ENCODE assay signal across 8 mouse cellular contexts in the genomic region with DNA sequence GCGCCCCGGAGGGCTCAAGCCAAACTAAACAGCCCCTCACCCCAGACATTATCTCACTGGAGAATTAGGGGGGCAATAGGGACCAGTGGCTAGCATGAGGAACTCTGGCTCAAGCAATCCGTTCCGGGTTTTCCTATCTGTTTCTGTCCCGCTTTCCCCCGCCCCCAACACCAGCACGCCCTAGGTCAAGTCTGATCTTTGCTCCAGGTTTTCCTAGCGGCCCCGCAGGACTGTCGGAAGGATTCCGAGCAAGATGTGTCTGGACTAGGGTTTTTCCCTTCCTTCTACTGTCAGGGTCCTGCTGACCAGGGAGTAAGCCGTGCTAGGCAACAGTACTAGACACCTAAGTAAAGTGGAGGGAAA. TPM values are rescaled to one million over a fixed set of nuclear protein-coding genes. Genes with fewer than 3 reads are reported as not detected.
A peak's percentile ranks its signal among the peaks of the same experiment; 100 is the strongest.
DNase-seq lines count a peak whose midpoint lies in the region; ATAC-seq and TF ChIP-seq lines count a peak whose summit lies in the region.

No protein-coding gene starts in this region.

- H3K27ac ChIP-seq in gastrocnemius, adult 2 months: peak overlapping the region; percentile 95
- H3K27ac ChIP-seq in intestine, embryonic 16.5 days (ENCODE audit: low read length): peak overlapping the region; percentile 97
- peak overlapping the region; percentile 87 for H3K27ac ChIP-seq in liver, embryonic 15.5 days (replicated peaks)
- H3K27ac ChIP-seq in neural tube, embryonic 11.5 days (ENCODE audit: low read depth, low read length): peak overlapping the region; percentile 5; the same call in 1 of the 2 replicates

- H3K27me3 ChIP-seq in intestine, embryonic 16.5 days (replicated peaks; ENCODE audit: control insufficient read depth, insufficient read depth, low read length): no peaks in the 10 kb centered on the region
- peaks cover 49% of the 10 kb centered on the region for H3K27me3 ChIP-seq in liver, embryonic 15.5 days
- peaks cover 14% of the 10 kb centered on the region for H3K27me3 ChIP-seq in neural tube, embryonic 11.5 days (ENCODE audit: control insufficient read depth, insufficient read depth, low read length)

- peaks cover 34% of the 10 kb centered on the region for H3K4me1 ChIP-seq in intestine, embryonic 16.5 days (ENCODE audit: control insufficient read depth, insufficient read depth, low read length)
- H3K4me1 ChIP-seq in liver, embryonic 15.5 days (replicated peaks): peaks cover 76% of the 10 kb centered on the region
- peaks cover 37% of the 10 kb centered on the region for H3K4me1 ChIP-seq in neural tube, embryonic 11.5 days (ENCODE audit: control insufficient read depth, insufficient read depth, low read length)

- H3K4me3 ChIP-seq in gastrocnemius, adult 2 months: peak overlapping the region; percentile 82
- H3K4me3 ChIP-seq in intestine, embryonic 16.5 days (ENCODE audit: low read length): peak overlapping the region; percentile 77
- H3K4me3 ChIP-seq in liver, embryonic 15.5 days (replicated peaks): peak overlapping the region; percentile 66
- H3K4me3 ChIP-seq in neural tube, embryonic 11.5 days (ENCODE audit: low read depth, low read length): peak overlapping the region; percentile 51

- WGBS in intestine, embryonic 16.5 days: under 1% methylated on average over 12 of the region's 12 CpGs
- under 1% methylated on average over 12 of the region's 12 CpGs for WGBS in liver, embryonic 15.5 days (ENCODE audit: insufficient replicate concordance)
- WGBS in neural tube, embryonic 11.5 days: under 1% methylated on average over 11 of the region's 12 CpGs

- TF ChIP-seq CTCF in gastrocnemius, adult 2 months (IDR thresholded peaks at IDR 0.05): no peak

- H3K36me3 ChIP-seq in intestine, embryonic 16.5 days (ENCODE audit: control insufficient read depth, insufficient read depth, low read length): no peaks in the 10 kb centered on the region
- H3K36me3 ChIP-seq in liver, embryonic 15.5 days (replicated peaks): no peaks in the 10 kb centered on the region
- H3K36me3 ChIP-seq in neural tube, embryonic 11.5 days (ENCODE audit: control insufficient read depth, insufficient read depth, low read length): no peaks in the 10 kb centered on the region

- peak; percentile 69 to 75 for DNase-seq in urinary bladder, adult 18-20 months (ENCODE audit: low spot score in 2 of 2)
- no peak for DNase-seq in urinary bladder, postnatal 10 days (ENCODE audit: low spot score)
- peak; percentile 89 to 92 for DNase-seq in cerebellum, postnatal 14 days
- DNase-seq in gastrocnemius, adult 2 months: peak; percentile 91
- DNase-seq in neural tube, embryonic 11.5 days (ENCODE audit: low spot score): peak; percentile 84
- peak; percentile 92 for DNase-seq in yolk sac, embryonic 10.5 days (ENCODE audit: low spot score)

- intact Hi-C loops in gastrocnemius, adult 2 months (cut with DNase I): loop anchor here (2.0 to 5.0 kb wide), 2 partner anchors 36 to 92 kb away; a partner anchor contains a TSS

- H3K4me2 ChIP-seq in intestine, embryonic 16.5 days (ENCODE audit: low read depth, low read length): peak overlapping the region; percentile 99
- peak overlapping the region; percentile 97 for H3K4me2 ChIP-seq in liver, embryonic 15.5 days
- peak overlapping the region; percentile 99 for H3K4me2 ChIP-seq in neural tube, embryonic 11.5 days (ENCODE audit: low read depth)

- no peaks in the 10 kb centered on the region for H3K9me3 ChIP-seq in intestine, embryonic 16.5 days (ENCODE audit: control insufficient read depth, low read length)
- H3K9me3 ChIP-seq in liver, embryonic 15.5 days (replicated peaks): no peaks in the 10 kb centered on the region
- H3K9me3 ChIP-seq in neural tube, embryonic 11.5 days (ENCODE audit: control insufficient read depth, low read length): no peaks in the 10 kb centered on the region

- H3K9ac ChIP-seq in intestine, embryonic 16.5 days (ENCODE audit: low read depth, low read length): peak overlapping the region; percentile 85
- H3K9ac ChIP-seq in liver, embryonic 15.5 days: peak overlapping the region; percentile 63
- H3K9ac ChIP-seq in neural tube, embryonic 11.5 days (ENCODE audit: low read length): peak overlapping the region; percentile 63

- ATAC-seq in intestine, embryonic 16.5 days: peak; percentile 41
- ATAC-seq in liver, embryonic 15.5 days (ENCODE audit: insufficient read depth): no peak
- no peak for ATAC-seq in neural tube, embryonic 11.5 days (ENCODE audit: insufficient read depth, low FRiP score, low TSS enrichment)

RNA-seq across cellular contexts. Expression of a gene that starts 0.3 kb away (rescaled TPM):
- total RNA-seq in gastrocnemius, adult 2 months (2021): 10 to 100 TPM; 22.8 to 33.3 TPM
- polyA plus RNA-seq in intestine, embryonic 16.5 days (2015; fragmentation: Nextera tagmentation; extraction: Ambion mirVana): 10.0 and 11.3 TPM in 2 replicates
- 2.3 and 3.3 TPM in 2 replicates for polyA plus RNA-seq in liver, embryonic 15.5 days (2015; fragmentation: Nextera tagmentation; extraction: Ambion mirVana)
- polyA plus RNA-seq in neural tube, embryonic 11.5 days (2014; fragmentation: Nextera tagmentation; extraction: Ambion mirVana): 0.25 and 0.54 TPM in 2 replicates

RNA-seq across cellular contexts. Expression of a gene that starts 7.7 kb away (rescaled TPM):
- 1 to 10 TPM in 1 of 2 experiments, under 1 TPM in 1; 0.41 to 2.1 TPM for total RNA-seq in gastrocnemius, adult 2 months (2021)
- not detected in 2 replicates for polyA plus RNA-seq in intestine, embryonic 16.5 days (2015; fragmentation: Nextera tagmentation; extraction: Ambion mirVana)
- polyA plus RNA-seq in liver, embryonic 15.5 days (2015; fragmentation: Nextera tagmentation; extraction: Ambion mirVana): not detected in 2 replicates
- 0.13 and 0.73 TPM in 2 replicates for polyA plus RNA-seq in neural tube, embryonic 11.5 days (2014; fragmentation: Nextera tagmentation; extraction: Ambion mirVana)

RNA-seq across cellular contexts. Expression of a gene that starts 16.8 kb away (rescaled TPM):
- total RNA-seq in gastrocnemius, adult 2 months (2021): 10 to 100 TPM; 40.8 to 56.4 TPM
- polyA plus RNA-seq in intestine, embryonic 16.5 days (2015; fragmentation: Nextera tagmentation; extraction: Ambion mirVana): 44.5 and 53.2 TPM in 2 replicates
- 14.3 and 16.4 TPM in 2 replicates for polyA plus RNA-seq in liver, embryonic 15.5 days (2015; fragmentation: Nextera tagmentation; extraction: Ambion mirVana)
- polyA plus RNA-seq in neural tube, embryonic 11.5 days (2014; fragmentation: Nextera tagmentation; extraction: Ambion mirVana): 29.4 and 30.9 TPM in 2 replicates

RNA-seq across cellular contexts. Expression of a gene that starts 23.3 kb away (rescaled TPM):
- 1 to 10 TPM; 1.8 to 2.5 TPM for total RNA-seq in gastrocnemius, adult 2 months (2021)
- 269 and 311 TPM in 2 replicates for polyA plus RNA-seq in intestine, embryonic 16.5 days (2015; fragmentation: Nextera tagmentation; extraction: Ambion mirVana)
- 210 and 229 TPM in 2 replicates for polyA plus RNA-seq in liver, embryonic 15.5 days (2015; fragmentation: Nextera tagmentation; extraction: Ambion mirVana)
- polyA plus RNA-seq in neural tube, embryonic 11.5 days (2014; fragmentation: Nextera tagmentation; extraction: Ambion mirVana): 432 and 463 TPM in 2 replicates

RNA-seq across cellular contexts. Expression of a gene that starts 23.4 kb away (rescaled TPM):
- 10 to 100 TPM; 15.0 to 17.2 TPM for total RNA-seq in gastrocnemius, adult 2 months (2021)
- 85.4 and 89.1 TPM in 2 replicates for polyA plus RNA-seq in intestine, embryonic 16.5 days (2015; fragmentation: Nextera tagmentation; extraction: Ambion mirVana)
- polyA plus RNA-seq in liver, embryonic 15.5 days (2015; fragmentation: Nextera tagmentation; extraction: Ambion mirVana): 44.8 and 50.6 TPM in 2 replicates
- polyA plus RNA-seq in neural tube, embryonic 11.5 days (2014; fragmentation: Nextera tagmentation; extraction: Ambion mirVana): 43.9 and 48.0 TPM in 2 replicates

Comparison
In these comparisons a context has a peak if more than half of its experiments do, and no peak if none do; other contexts are left out.
1. H3K27ac ChIP-seq: peak in every context shown above with its lines; median percentile 97 in intestine, embryonic 16.5 days; 95 in gastrocnemius, adult 2 months; 87 in liver, embryonic 15.5 days; 5 in neural tube, embryonic 11.5 days.